Mouse (Mus musculus) stomach, postnatal 0 days (tissue): ENCODE data around the gene Map2k5.

ENCODE experiments used
- CTCF ChIP-seq: IDR thresholded peaks from 2 replicates; pipeline ENCODE4 v1.5.1; 2016; ENCODE audit warnings: antibody characterized with exemption, low read depth, mild to moderate bottlenecking, moderate library complexity
- EP300 ChIP-seq: optimal IDR thresholded peaks from 2 replicates; pipeline ENCODE3; 2016; ENCODE audit warnings: antibody characterized with exemption

DNA sequence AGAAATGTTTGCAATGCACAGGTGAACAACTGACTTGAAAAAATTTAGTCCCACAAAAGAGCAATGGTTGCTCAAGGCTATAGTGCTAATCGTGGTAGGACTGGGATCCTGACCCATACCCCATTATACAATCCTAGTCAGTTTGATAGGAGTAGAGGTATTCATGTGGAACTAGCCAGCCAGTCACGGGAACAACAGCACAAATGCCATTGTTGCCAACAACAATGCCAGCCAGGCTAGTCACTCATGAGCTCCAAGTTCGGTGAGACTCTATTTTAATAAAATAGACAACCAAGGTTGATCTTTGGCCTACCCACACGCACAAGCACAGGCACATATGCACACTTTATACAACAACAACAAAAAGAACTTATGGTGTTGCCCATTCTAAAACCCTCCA lies 120.0 kb downstream of the Map2k5 start:
- no peak for TF ChIP-seq EP300
- no peak for TF ChIP-seq CTCF
